Mouse (Mus musculus) ovary, postnatal 36 days (tissue): ENCODE measurements around the gene Mapkap1.
"Not testable (repeated sequence)": the region's sequence is repeated elsewhere in the genome, so short reads cannot be mapped to it uniquely, and the experiment has no call there.

Experiments
- DNase-seq: peaks from one replicate; pipeline ENCODE4 v3.0.0; 2022; ENCODE audit warnings: low spot score, mixed read lengths

Gene Mapkap1

DNA sequence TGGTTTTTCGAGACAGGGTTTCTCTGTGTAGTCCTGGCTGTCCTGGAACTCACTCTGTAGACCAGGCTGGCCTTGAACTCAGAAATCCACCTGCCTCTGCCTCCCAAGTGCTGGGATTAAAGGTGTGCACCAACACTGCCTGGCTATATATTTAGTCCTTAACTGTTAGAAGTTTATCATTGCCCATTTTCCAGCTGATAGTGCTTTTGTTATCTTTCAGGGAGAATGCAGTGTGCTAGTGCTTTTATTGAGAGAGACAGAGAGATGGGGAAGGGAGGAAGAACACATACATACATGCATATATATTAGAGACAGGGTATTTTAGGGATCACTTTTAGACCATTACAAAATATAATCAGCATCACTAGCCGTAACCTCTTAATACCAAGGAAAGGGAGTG is 26.3 kb downstream of the Mapkap1 start:
- not testable (repeated sequence) for DNase-seq

DNA sequence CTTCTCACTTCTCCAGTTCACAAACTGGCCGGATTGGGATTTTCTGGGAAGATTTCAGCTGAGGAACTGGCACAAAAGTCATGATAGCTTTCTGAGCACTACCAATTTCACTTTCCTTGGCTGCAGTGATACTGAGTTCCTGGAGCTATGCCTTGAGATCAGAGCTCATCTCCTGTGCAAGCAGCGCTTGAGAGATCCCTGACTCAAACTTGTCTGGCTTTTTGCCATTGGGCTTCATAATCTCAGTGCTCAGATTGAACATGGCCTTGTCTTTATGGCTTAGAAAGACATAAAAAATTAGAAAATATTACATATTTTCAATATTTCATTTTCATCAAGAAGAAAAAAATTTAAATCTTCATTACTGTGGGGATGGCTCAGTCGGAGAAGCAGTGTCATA is 29.8 kb downstream of the Mapkap1 start:
- DNase-seq = no peak

DNA sequence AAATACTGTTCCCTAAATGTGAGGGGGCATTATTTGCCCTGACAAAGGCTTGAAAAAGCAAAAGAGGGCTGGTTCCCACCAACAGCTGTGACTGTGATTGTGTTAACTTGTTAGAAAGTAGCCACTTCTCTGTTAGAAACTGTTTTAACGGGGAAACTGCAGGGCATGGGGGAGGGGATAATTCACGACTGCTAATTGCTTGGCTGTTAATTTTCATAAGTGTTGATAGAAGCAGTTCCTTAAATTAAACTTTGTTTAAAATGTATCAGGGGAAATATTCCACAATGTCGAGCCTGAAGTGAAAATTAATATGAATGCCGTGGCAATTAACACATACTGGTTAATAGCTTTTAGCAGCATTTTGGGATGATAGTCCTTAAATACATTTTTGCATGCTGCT is 42.2 kb downstream of the Mapkap1 start:
- no peak for DNase-seq

DNA sequence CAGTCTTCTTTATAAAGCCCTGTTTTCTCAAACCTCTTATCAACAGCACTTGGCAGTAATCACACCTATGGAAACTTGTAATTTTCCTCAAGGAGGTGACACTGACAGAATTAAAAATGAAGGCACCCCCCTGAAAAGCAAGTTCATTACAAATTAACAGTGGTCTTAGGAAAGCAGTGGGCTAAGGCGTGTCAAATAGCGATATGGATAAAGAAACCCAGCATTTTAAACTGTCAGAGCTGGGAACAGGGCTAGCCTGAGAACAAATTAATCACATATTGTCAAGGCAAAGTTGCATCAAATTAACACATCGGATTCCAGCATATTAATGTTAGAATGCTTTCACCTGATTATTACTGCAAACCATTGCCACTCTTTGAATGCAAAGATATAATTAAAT is 55.9 kb downstream of the Mapkap1 start:
- no peak for DNase-seq

DNA sequence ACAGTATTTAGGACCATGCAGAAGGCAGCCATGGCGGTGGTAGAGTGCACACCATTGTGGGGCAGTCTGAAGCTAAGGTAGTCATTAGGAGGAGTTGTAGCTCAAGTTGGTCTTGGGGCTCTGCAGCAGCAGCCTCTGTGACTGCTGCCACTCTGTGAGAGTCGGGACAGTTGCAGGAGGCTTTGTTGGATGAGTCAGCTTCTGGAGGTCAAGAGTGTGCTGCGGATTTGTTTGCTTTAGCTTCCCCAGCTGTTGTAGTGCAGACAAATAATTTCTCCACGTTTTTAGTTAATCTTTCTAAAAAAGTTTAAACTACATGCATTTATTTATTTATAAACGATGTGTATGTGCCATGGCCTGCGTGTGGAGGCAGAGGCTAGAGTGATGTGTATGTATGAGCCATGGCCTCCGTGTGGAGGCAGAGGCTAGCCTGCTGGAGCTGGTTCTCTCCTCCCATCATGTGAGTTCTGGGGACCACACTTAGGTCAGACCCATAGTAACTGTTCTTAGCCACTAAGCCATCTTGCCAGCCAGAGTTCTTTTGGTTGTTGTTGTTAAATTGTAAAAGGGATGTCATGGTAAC is 62.1 kb downstream of the Mapkap1 start:
- DNase-seq = no peak

DNA sequence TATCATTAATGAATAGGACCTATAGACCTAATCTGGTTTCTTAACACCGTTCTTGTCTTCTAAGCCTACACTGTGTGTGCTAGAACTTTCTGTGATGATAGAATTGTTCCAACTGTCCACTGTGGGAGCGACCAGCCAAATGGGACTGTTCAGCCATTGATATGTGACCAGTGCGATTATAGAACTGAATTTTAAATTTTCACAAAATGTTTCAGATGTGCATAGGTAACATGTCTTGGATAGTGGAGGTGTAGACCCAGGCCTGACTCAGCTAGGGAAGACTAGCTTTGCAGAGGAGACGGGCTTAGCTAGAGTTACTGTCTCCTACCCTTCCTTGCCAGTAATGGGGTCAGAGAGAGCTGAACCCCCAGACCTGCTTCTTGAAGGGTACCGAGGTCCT is 62.8 kb downstream of the Mapkap1 start:
- DNase-seq = no peak

DNA sequence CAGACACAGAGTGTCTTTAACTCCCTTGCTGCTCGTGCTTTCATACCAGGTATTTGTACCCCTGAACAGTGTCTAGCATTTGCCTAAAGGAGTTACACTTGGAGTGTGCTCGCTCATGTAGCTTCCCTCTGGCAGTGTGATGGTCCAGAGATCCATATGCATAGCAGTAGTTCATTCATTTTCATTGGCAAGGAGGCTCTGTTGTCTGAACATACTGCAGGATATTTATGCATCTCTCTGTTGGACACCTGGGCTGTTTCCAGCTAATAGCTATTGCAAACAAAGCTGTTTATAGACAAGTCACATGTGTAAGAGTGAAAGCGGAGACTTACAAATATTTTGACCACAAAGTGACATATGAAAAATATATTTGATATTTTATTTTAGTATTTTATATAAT is 67.2 kb downstream of the Mapkap1 start:
- DNase-seq = no peak

DNA sequence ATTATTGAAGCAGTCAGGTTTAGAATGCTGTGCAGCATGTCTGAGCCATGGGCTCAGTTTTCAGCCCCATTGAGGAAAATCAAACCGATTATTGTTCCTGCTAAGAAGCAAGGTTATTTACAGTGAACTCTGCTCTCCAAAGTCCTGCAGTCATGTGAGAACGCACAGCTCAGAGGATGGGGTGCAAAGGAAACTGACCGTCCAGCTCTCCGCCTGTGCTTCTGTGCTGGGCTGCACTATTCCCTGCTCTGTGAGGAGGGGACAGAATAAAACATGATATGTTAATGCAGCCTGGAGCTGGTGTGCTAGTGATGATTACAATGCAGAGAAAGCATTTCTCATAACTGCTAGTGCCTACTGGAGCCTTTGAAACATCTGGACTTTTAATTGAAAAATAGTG is 74.8 kb downstream of the Mapkap1 start:
- DNase-seq = no peak

DNA sequence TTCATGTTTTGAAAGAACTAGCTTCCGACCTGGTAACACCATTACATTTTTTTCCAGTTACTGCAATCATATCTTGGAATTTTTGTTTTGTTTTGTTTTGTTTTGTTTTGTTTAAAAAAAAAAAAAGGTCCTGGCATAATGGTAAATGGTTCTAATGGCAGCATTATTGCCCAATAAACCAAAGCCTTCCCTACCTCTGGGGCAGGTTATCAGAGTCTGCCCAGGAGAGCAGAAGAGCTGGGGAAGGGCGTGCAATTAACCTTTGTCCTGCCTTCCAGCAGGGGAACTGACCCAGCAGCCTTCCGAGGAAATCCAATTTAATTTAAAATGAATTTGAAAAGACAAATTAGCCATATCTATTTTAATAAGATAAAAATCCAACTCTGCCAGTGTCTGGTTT is 75.5 kb downstream of the Mapkap1 start:
- DNase-seq = no peak

DNA sequence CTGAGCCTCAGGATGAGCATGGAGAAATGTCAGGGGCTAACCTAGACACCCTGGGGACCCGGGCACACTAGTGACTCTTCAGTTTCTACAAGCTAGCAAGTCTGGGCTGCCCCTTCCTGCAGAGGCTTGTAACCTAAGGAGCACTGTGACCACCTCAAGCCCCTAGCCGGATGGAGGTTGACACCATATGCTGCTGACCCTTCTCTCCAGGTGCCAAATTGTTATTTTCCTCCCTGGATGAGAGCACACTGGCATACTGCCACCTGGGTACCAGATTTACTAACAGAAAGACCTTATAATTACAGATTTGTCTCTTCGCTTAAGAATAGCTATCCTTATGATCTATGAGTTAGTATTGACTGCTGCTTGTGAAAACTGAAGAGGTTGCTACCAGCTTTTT is 76.0 kb downstream of the Mapkap1 start:
- DNase-seq = no peak

DNA sequence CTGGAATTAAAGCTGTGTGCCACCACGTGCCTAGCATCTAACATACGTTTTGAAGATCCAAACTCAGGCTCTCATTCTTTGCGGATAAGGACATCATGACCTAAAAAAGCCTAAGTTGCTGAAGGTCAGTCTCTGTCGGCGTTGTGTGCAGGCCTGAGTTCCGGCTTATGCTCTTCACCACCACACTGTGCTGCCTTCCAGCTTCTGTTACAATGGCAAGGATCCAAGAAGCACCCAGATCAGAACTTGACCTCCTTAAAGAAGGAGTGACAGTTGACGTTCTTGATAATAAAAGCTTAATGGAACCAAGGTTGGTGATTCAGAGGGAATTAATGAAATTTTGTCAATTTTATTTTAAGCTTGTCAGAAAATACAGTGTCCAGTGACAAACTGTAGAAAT is 80.7 kb downstream of the Mapkap1 start:
- no peak for DNase-seq

DNA sequence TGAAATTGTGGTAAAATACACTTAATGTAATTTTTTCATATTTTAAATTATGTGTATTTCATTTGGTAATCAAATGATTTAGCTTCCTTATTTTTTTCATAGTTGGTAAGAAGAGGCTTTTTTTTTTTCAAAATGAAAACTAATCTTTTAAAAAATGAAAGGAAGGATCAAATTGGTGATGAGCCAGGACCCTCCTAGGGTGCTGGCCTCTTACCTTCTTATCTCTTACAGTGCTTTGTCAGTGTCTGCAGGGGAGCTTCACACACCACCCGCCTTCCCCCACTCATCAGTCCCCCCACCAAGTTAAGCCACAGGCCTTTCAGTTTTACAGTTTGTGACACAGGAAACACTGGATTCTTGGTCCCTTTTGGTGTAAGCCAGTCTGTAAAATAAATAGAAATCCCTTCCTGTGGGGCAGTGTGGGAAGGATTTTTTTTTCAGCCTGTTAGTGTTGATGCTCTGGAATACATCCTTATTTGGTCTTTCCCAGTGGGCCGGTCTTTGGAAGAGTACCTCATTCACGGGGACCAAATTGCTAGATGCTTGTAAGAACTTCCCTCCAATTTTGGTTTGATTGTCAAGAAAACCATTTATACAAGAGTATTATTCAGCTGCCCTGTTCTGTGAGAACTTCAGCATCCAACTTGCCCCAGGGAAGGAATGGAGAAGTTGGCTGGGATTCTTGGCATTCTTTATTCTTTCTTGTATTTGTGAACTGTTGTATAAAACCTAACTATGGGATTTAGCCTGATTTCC is 97.6 kb downstream of the Mapkap1 start:
- DNase-seq = no peak

DNA sequence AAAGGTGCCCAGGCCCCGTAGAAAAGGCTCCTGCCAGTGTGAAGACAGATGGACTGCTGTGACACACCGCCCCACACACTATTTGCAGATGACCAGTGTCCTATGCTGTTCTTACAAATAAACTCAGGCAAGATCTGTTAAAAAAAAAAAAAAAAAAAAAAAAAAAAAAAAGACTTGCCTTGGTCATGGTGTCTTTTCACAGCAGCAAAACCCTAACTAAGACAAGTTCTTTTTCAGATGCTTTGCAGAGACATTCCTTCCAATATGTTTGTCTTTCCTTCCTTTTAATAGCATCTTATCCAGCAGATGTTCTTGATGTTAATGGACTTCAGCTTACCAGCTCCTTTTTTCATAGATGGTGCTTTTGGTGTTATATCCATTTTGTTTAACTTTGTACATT is 99.6 kb downstream of the Mapkap1 start:
- not testable (repeated sequence) for DNase-seq

DNA sequence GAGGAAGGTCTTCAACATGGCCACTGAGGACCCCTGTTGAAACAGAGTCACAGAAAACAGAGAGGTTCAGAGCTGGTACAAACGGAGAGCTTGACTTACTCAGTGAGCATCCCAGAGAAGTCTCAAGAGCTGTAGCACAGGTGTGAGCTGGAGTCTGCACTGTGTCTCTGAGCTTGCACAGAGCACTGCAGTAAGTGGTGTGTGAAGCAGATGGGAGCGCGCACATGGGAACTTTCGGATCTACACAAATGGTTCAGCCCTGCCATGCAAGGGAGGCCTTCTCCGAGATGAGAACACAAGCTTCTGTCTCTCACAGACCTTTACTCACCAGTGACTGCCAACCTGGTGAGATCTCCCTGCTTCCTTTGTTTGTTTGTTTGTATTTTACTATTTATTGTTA is 103.3 kb downstream of the Mapkap1 start:
- DNase-seq = no peak

DNA sequence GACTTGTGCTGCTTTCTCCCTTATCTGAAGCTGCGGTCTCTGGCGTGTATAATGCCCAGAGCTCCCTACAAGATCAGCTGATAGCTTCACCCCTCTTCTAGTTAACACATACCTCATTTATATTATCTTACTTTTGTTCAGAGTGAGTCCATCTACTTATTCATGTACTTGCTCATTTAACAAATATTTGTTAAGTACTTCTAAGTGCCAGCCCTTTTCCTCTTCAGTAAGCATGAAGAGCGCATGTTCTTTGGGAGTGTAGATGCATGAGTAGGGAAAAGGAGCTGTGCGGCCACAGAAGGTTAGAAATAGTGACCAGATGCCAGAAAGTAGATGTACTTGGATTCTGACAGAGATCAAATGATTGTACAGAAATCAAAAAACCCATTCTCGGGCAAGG is 108.7 kb downstream of the Mapkap1 start:
- DNase-seq = no peak

DNA sequence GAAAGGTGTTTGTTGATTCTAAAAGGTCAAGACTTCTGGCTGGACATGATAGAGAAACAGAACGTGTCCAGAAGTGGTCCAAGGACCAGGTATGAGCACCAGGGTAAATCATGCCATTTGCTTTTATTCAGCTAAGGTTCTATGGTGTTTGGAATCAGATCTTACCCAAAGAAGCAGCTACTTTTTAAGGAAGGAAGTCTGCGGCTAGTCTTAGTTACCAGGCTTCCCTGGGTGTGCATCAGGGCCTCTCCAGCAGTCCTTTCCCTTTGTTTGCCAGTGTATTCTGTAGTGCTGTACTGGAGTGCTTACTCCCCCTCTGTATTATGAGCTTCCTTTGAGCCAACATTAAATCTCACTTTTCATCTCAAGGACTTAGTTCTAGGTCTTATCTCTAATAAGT is 111.5 kb downstream of the Mapkap1 start:
- DNase-seq = no peak

DNA sequence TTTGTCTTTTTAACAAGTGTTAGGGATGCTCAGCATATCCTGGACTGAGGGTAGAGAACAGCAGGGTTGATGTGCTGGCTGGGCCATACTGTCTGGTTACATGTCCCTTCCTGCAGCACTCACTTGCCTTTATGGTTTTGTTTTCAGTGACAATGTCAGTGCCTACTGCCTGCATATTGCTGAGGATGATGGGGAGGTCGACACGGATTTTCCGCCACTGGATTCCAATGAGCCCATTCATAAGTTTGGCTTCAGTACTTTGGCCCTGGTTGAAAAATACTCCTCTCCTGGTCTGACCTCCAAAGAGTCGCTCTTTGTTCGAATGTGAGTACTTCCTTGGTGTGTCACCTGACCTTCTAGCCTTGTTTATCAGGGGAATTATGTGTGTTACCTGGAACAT is 112.0 kb downstream of the Mapkap1 start:
- DNase-seq = no peak

DNA sequence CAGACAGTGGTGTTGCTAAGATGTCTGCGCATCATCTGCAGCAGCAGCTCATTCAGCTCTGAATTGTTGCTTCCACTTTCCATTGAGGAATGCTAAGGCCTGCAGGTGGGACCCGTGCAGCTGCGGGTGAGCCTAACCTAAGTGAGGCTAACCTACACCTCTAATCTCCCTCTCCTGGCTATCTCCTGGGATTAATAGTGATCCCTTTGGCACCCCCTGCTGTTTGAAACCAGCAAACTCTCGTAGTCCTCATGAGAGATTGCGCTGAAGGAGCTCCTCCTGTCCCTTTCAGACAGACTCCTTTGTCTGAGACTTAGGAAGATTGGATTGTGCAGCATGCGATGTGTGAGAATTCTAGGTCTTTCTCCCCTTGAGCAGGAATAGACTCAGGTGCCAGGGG is 113.0 kb downstream of the Mapkap1 start:
- peak; percentile 46 for DNase-seq

DNA sequence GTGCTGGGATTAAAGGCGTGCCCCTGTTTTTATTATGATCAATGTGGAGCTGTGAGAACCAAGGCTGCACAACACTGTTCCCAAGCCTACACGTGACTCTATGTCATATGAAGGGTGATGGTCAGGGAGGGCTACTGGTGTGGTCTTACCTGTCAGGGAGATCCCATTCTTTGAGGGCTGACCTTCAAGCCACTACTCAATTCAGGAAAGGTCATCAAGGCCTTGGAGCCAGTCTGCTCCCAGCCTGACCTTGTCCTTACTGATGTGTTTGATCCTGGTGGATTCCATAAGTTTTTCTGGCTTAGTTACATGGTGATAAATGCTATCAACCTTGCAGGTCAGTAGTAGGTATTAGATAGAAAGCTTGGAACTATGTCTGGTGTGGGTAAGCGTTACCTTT is 114.8 kb downstream of the Mapkap1 start:
- DNase-seq = no peak

DNA sequence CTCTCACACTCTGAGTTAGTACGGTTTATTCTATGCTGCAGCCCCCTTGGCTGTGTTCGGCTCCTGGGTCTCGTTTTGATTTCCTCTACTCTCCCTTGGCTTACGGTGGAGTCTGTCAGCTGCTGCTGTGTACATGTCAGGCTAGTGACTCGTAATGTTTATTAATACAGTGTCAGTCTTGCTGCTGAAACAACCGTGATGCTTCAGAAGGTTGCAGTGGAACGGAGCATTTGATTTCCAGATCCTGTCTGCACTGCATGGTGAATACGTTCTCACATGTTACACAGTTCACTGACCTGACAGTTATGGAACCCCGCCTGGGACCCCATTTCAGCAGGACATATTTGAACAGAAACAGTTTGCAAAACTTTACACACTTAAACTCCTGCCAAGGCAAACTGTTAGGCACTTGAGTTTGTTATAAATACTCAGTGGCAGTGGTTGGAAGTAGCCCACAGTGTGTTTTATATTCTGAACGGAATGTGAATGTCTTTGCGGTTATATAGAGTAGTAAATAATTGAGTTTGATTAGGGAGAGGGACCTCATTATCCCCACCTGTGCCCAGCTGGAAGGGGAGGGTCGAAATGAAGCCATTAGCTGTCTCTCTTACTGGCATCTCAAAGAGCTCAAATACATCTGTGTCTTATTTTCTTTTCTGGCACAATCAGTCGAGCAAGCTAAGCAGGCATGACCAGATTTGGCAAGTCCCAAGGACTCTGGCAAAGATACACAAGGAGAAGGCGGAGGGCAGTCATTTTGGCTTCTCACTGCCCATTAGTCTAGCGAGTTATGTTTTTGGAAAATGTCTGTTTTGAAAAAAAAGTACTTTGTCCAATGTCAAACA is 120.2 kb downstream of the Mapkap1 start:
- DNase-seq = peak; percentile 42

DNA sequence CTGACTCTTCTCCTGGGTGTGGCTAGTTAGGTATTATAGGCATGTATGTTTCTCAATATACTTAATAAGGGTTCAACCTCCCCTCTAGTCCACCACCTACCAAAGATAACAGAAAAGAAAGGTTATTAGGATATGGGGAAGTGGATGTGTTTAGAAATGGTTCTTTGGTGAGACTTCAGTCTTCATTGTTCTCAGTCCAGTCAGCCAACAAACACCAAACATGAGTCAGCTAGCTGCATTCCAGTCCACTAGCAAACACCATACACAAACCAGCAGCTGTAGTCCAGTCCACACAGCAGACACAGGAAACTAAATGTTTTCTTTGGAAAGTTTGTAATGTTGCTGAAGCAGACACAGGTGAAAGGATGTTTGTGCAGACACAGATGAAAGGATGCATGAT is 121.9 kb downstream of the Mapkap1 start:
- no peak for DNase-seq

DNA sequence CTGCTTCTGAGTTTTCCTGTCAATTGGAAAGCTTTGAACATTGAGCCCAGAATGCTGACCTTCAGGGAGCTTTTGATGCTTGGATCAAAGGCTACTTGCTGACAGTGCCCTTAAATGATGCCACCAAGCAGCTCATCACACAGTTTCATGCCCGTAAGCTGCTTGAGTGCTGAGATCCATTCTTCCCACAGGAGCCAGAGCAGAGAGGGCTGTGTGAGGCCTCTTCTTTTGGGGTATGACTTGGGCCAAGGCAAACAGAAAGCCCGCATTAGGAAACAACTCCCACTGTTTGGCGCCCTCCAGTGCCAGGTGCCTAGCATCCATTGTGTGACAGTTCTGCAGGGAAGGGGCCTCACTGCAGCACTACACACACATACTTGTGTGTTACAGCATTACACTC is 123.5 kb downstream of the Mapkap1 start:
- peak; percentile 40 for DNase-seq

DNA sequence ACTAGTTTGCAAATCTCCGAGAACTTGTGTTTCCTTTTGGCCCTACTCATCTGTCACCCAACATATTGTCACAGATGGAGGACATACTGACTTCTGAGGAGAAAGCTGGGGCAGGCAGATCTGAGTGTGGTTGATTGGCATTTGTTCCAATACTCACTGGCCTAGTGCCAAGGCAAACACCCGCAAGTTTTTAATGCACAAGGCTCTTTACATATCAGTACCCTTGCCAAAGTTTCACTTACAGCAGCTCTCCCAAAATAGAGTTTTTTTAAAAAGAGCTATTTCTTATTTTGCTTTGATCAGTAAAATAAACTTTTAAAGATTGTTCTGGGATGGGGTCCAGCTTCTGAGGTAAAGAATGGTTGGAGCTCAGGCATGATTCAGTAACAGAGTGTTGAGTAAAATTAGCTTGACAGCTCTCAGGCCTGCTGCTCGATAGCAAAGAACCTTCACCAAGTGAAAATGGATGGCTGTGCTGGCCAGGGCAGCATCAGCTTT is 125.3 kb downstream of the Mapkap1 start:
- DNase-seq = no peak
